Mouse (Mus musculus): ENCODE measurements around the gene Tmco1. TPM values are rescaled to one million over a fixed set of nuclear protein-coding genes. Genes with fewer than 3 reads are reported as not detected.
A peak's percentile ranks its signal among the peaks of the same experiment; 100 is the strongest.

Tmco1 gene
- polyA plus RNA-seq (2015; fragmentation: Nextera tagmentation; extraction: Ambion mirVana) = 68.1 and 69.0 TPM in 2 replicates

DNA sequence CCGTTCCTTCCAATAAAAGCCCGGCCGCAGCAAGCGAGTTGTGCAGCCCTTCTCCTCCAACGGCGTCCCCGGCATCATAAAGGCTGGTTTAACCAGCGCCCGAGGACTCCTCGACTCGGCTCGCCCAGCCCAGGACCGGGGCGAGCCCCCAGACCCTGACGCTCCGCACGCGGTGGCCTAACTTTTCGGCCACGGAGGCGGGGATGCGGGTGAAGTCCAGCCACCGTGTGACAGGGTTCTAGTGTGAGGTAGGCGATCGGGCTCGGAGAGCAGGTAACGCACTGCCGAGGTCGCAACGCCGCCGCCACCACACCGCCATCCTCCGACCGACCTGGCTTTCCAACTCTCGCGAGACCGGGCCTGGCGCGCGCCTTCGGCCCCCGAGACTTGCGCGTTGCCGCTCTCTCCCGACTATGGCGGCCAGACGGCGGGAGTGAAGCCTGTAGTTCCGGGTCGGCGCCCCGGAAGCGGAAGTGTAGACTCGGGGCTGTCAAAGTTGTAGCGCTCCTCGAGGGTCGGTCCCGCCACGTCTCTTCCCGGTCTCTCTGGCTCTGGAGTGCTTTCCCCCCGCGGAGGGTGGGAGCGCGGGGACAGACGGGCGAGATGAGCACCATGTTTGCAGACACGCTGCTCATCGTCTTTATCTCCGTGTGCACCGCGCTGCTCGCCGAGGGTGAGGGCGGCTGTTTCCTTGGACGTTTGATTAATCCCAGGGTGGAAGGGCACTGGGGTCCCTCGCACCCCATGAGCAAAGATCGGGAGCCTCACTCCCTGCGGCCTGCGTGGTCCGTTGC lies at the start of gene Tmco1:
Tmco1 (plus strand) TSS at position 118 of the 794 bp plus-strand sequence.
- Histone ChIP-seq H3K27me3 (no peaks in the 10 kb centered on the region), H3K4me1 (peaks cover 13% of the 10 kb centered on the region), H3K4me3 (peak within 1 kb of the TSS; percentile 82), H3K4me2 (replicated peaks) (peak within 1 kb of the TSS; percentile 91), H3K36me3 (peaks cover 10% of the 10 kb centered on the region; the same call in 1 of the 2 replicates), H3K27ac (replicated peaks) (peak within 1 kb of the TSS; percentile 96), H3K9me3 (no peaks in the 10 kb centered on the region), H3K9ac (replicated peaks) (peak within 1 kb of the TSS; percentile 83)
- whole genome bisulfite sequencing = under 1% methylated on average over 82 of the region's 82 CpGs
- peak; percentile 99 for ATAC-seq (replicated peaks)

- Histone ChIP-seq H3K27ac (replicated peaks) (peak overlapping the region; percentile 44; the same call in 1 of the 2 replicates), H3K4me2 (replicated peaks) (no peak overlapping the region), H3K9ac (replicated peaks) (no peak overlapping the region), H3K4me3 (no peak overlapping the region), H3K9me3 (no peaks in the 10 kb centered on the region), H3K27me3 (no peaks in the 10 kb centered on the region), H3K4me1 (no peaks in the 10 kb centered on the region), H3K36me3 (no peaks in the 10 kb centered on the region)
- WGBS = 70% methylated on average over 10 of the region's 10 CpGs
- peak; percentile 38; the same call in 1 of the 2 replicates for ATAC-seq (replicated peaks)
Measured at GRCm38 (mm10) chr1:167259702-167260101, 48.5 kb upstream of the Tmco1 start.

- Histone ChIP-seq H3K27ac (replicated peaks) (no peak overlapping the region), H3K9me3 (no peaks in the 10 kb centered on the region), H3K27me3 (no peaks in the 10 kb centered on the region), H3K4me1 (no peaks in the 10 kb centered on the region), H3K9ac (replicated peaks) (no peak overlapping the region), H3K4me3 (no peak overlapping the region), H3K4me2 (replicated peaks) (no peak overlapping the region), H3K36me3 (no peaks in the 10 kb centered on the region)
- 91% methylated on average over 11 of the region's 11 CpGs for WGBS
- no peak for ATAC-seq (replicated peaks)
Measured at GRCm38 (mm10) chr1:167261750-167262149, 46.4 kb upstream of the Tmco1 start.

DNA sequence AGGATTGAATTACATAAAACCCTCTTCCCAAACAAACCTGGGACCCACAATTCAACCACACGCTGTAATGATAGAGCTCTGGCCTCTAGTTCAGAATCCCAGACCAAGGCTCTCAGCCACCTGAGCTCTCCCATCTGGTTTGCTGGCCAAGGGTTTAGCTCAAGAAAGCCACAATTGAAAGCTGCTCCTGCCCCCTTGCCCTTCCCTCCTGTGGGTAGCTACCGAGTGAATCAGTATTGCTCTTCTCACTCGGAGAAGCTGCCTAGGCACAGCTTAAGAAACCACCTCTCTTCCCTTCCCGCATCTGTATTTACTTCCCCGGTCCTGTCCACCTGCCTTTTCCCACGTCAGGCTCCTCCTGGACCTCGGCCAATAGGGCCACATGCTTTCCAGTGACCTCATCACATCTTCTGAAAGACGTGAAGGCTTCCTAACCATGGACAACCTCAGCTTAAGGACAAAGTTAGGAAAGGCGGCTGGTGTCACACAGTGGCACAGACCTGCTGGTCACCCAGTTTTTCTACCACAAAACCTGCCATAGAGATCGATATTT lies 45.6 kb upstream of the Tmco1 start:
- no peaks in the 10 kb centered on the region for H3K27me3 ChIP-seq
- no peak overlapping the region for H3K9ac ChIP-seq (replicated peaks)
- no peaks in the 10 kb centered on the region for H3K4me1 ChIP-seq
- no peak overlapping the region for H3K4me3 ChIP-seq
- H3K9me3 ChIP-seq = no peaks in the 10 kb centered on the region
- no peak overlapping the region for H3K27ac ChIP-seq (replicated peaks)
- H3K36me3 ChIP-seq = no peaks in the 10 kb centered on the region
- no peak for ATAC-seq (replicated peaks)
- H3K4me2 ChIP-seq (replicated peaks) = no peak overlapping the region
- WGBS = 75% methylated on average over 10 of the region's 10 CpGs

GRCm38 (mm10) chr1:167265366-167265765 lies 42.8 kb upstream of the Tmco1 start:
- ATAC-seq (replicated peaks) = no peak
- no peak overlapping the region for H3K4me3 ChIP-seq
- no peaks in the 10 kb centered on the region for H3K9me3 ChIP-seq
- H3K36me3 ChIP-seq = no peaks in the 10 kb centered on the region
- no peak overlapping the region for H3K27ac ChIP-seq (replicated peaks)
- H3K9ac ChIP-seq (replicated peaks) = no peak overlapping the region
- no peak overlapping the region for H3K4me2 ChIP-seq (replicated peaks)
- H3K27me3 ChIP-seq = no peaks in the 10 kb centered on the region
- peaks cover 17% of the 10 kb centered on the region for H3K4me1 ChIP-seq
- WGBS = 91% methylated on average over 4 of the region's 4 CpGs

DNA sequence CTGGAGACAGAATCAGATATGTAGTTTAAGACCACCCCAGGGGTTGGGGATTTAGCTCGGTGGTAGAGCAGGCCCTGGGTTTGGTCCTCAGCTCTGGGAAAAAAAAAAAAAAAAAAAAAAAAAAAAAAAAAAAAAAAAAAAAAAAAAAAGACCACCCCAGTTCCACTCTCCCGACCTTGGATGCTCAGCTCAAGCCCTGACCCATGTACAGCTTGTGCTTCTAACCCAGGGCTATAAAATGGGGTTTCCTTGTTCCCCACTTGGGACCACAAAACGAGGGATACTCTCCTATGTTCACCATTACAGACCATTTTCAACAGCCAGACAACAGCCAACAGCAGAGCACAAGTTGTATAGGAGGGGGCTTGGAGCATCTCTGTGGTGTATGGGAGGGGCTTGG lies 41.5 kb upstream of the Tmco1 start:
- no peak overlapping the region for H3K9ac ChIP-seq (replicated peaks)
- no peak overlapping the region for H3K27ac ChIP-seq (replicated peaks)
- 87% methylated on average over 3 of the region's 3 CpGs for WGBS
- H3K27me3 ChIP-seq = no peaks in the 10 kb centered on the region
- no peak overlapping the region for H3K4me3 ChIP-seq
- ATAC-seq (replicated peaks) = no peak
- H3K4me1 ChIP-seq = peaks cover 30% of the 10 kb centered on the region
- no peak overlapping the region for H3K4me2 ChIP-seq (replicated peaks)
- no peaks in the 10 kb centered on the region for H3K36me3 ChIP-seq
- no peaks in the 10 kb centered on the region for H3K9me3 ChIP-seq

DNA sequence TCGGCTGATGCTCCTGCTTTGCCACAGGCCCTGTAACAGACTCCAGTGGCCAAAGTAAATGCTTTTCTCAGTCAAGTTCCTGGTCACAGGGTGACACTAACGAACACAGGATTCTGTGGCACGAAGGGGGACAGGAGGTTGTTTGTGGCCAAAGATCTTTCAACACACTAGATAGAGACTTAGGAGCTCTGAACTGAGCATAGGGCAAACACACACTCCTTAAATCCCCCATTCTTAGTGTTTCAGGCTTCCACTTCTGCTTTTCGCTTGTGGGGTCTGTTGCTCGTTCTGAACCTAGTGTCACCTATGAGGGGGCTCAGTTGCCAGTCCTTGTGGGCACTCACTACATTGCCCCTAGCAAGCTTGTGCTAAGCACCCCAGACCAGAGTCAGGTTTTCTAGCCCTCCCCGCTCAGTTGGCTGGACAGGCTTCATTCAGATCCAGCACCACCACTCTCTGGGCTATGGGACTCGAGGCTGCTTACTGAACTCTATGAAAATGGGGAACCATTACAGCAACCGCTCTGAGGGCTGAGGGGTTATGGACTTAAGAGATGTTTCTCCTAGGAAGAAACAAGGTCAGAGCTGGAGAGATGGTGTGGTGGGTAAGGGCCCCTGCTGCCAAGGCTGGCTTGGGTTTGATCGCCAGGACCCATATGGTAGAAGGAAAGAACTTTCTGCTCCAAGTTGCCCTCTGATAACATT lies 39.7 kb upstream of the Tmco1 start:
- Histone ChIP-seq H3K4me3 (no peak overlapping the region), H3K4me2 (replicated peaks) (no peak overlapping the region), H3K36me3 (no peaks in the 10 kb centered on the region), H3K9me3 (no peaks in the 10 kb centered on the region), H3K9ac (replicated peaks) (no peak overlapping the region), H3K4me1 (peaks cover 40% of the 10 kb centered on the region), H3K27ac (replicated peaks) (no peak overlapping the region), H3K27me3 (no peaks in the 10 kb centered on the region)
- no peak for ATAC-seq (replicated peaks)
- WGBS = 86% methylated on average over 9 of the region's 9 CpGs

- 32% methylated on average over 14 of the region's 14 CpGs for WGBS
- Histone ChIP-seq H3K9ac (replicated peaks) (peak overlapping the region; percentile 10; the same call in 1 of the 2 replicates), H3K4me1 (peaks cover 48% of the 10 kb centered on the region), H3K9me3 (no peaks in the 10 kb centered on the region), H3K4me3 (no peak overlapping the region), H3K4me2 (replicated peaks) (no peak overlapping the region; the same call in 1 of the 2 replicates), H3K27me3 (no peaks in the 10 kb centered on the region), H3K27ac (replicated peaks) (peak overlapping the region; percentile 81), H3K36me3 (no peaks in the 10 kb centered on the region)
- peak; percentile 21; the same call in 1 of the 2 replicates for ATAC-seq (replicated peaks)
Measured at GRCm38 (mm10) chr1:167269350-167269811, 38.8 kb upstream of the Tmco1 start.

- Histone ChIP-seq H3K4me1 (peaks cover 48% of the 10 kb centered on the region), H3K9ac (replicated peaks) (peak overlapping the region; percentile 10; the same call in 1 of the 2 replicates), H3K4me3 (peak overlapping the region; percentile 25; the same call in 1 of the 2 replicates)
Measured at GRCm38 (mm10) chr1:167269856-167270270, 38.3 kb upstream of the Tmco1 start.

GRCm38 (mm10) chr1:167270342-167271111 lies 37.7 kb upstream of the Tmco1 start:
- Histone ChIP-seq H3K27ac (replicated peaks) (peak overlapping the region; percentile 81), H3K9me3 (no peaks in the 10 kb centered on the region), H3K4me1 (peaks cover 48% of the 10 kb centered on the region), H3K9ac (replicated peaks) (peak overlapping the region; percentile 27; the same call in 1 of the 2 replicates), H3K27me3 (no peaks in the 10 kb centered on the region), H3K4me3 (peak overlapping the region; percentile 25), H3K36me3 (no peaks in the 10 kb centered on the region), H3K4me2 (replicated peaks) (peak overlapping the region; percentile 52)
- peak; percentile 71 for ATAC-seq (replicated peaks)
- 5% methylated on average over 19 of the region's 19 CpGs for WGBS

More at GRCm38 (mm10) chr1:167269856-167270270, 38.3 kb upstream of the Tmco1 start:
- Histone ChIP-seq H3K9me3 (no peaks in the 10 kb centered on the region), H3K4me2 (replicated peaks) (peak overlapping the region; percentile 52), H3K27ac (replicated peaks) (peak overlapping the region; percentile 81), H3K36me3 (no peaks in the 10 kb centered on the region), H3K27me3 (no peaks in the 10 kb centered on the region)
- WGBS = 10% methylated on average over 6 of the region's 6 CpGs
- ATAC-seq (replicated peaks) = peak; percentile 67

DNA sequence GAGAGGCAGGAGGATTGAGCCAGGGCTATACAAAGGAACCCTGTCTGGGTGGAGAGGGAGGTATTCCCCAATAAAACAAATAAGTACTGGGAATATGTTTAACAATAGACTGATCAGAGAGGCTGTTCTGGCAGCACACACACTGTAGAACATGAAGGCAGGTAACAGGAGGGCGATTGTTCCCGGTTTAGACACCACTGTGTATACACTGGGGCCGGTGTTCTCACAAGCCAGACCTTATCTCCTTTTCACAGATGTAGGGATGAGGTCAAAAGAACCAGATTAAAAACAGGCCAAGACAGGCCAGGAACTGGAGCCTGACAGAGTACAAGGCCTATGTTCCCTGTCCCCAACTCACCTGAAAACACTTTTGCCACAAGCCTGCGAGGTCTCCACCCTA lies 36.9 kb upstream of the Tmco1 start:
- Histone ChIP-seq H3K27me3 (no peaks in the 10 kb centered on the region), H3K9ac (replicated peaks) (no peak overlapping the region), H3K4me2 (replicated peaks) (no peak overlapping the region), H3K4me3 (no peak overlapping the region), H3K36me3 (no peaks in the 10 kb centered on the region), H3K4me1 (peaks cover 48% of the 10 kb centered on the region), H3K27ac (replicated peaks) (peak overlapping the region; percentile 81; the same call in 1 of the 2 replicates), H3K9me3 (no peaks in the 10 kb centered on the region)
- WGBS = 31% methylated on average over 4 of the region's 4 CpGs
- ATAC-seq (replicated peaks) = peak; percentile 13
